Mouse (Mus musculus): ENCODE measurements around the gene Hs3st3a1. TPM values are rescaled to one million over a fixed set of nuclear protein-coding genes. Genes with fewer than 3 reads are reported as not detected.

Hs3st3a1 gene
- polyA plus RNA-seq, 1 experiment from 2014 or later, result 3.0 TPM

GRCm38 (mm10) chr11:64435546-64436411 is 647 bp downstream of the Hs3st3a1 start:
- ATAC-seq (replicated peaks; ENCODE audit: insufficient number of reproducible peaks, low FRiP score, low TSS enrichment, low read depth) (peak; percentile 71), DNase-seq (ENCODE audit: low spot score) (peak; percentile 64)
- Histone ChIP-seq H3K9ac (replicated peaks; ENCODE audit: low read length) (peak overlapping the region; percentile 87), H3K4me1 (ENCODE audit: control insufficient read depth, insufficient read depth, low read length) (0 out of 2 replicates have a peak, but pooled peaks cover 2% of the 10 kb centered on the region), H3K4me3 (ENCODE audit: low read depth, low read length) (peak overlapping the region; percentile 64), H3K27me3 (ENCODE audit: control insufficient read depth, insufficient read depth, low read length) (no peaks in the 10 kb centered on the region), H3K36me3 (replicated peaks; ENCODE audit: control insufficient read depth, insufficient read depth, low read depth, low read length) (no peaks in the 10 kb centered on the region), H3K4me2 (ENCODE audit: low read depth, low read length) (peak overlapping the region; percentile 93), H3K27ac (replicated peaks; ENCODE audit: low read depth, low read length) (peak overlapping the region; percentile 78), H3K9me3 (replicated peaks; ENCODE audit: control insufficient read depth, low read length) (no peaks in the 10 kb centered on the region)
- WGBS, result under 1% methylated on average over 68 of the region's 81 CpGs

- H3K27me3 ChIP-seq (ENCODE audit: control insufficient read depth, insufficient read depth, low read length), result no peaks in the 10 kb centered on the region
- H3K27ac ChIP-seq (replicated peaks; ENCODE audit: low read depth, low read length), result peak within 1 kb of the TSS; percentile 78
- no peaks in the 10 kb centered on the region for H3K9me3 ChIP-seq (replicated peaks; ENCODE audit: control insufficient read depth, low read length)
- DNase-seq (ENCODE audit: low spot score), result peak; percentile 33
- ATAC-seq (replicated peaks; ENCODE audit: insufficient number of reproducible peaks, low FRiP score, low TSS enrichment, low read depth), result no peak
- 0% methylated on average over 24 of the region's 24 CpGs for WGBS
- peak within 1 kb of the TSS; percentile 93 for H3K4me2 ChIP-seq (ENCODE audit: low read depth, low read length)
- peak within 1 kb of the TSS; percentile 87 for H3K9ac ChIP-seq (replicated peaks; ENCODE audit: low read length)
- 0 out of 2 replicates have a peak, but pooled peaks cover 2% of the 10 kb centered on the region for H3K4me1 ChIP-seq (ENCODE audit: control insufficient read depth, insufficient read depth, low read length)
- no peaks in the 10 kb centered on the region for H3K36me3 ChIP-seq (replicated peaks; ENCODE audit: control insufficient read depth, insufficient read depth, low read depth, low read length)
- peak within 1 kb of the TSS; percentile 64 for H3K4me3 ChIP-seq (ENCODE audit: low read depth, low read length)
Observed at GRCm38 (mm10) chr11:64436412-64436727, 1.2 kb downstream of the Hs3st3a1 start, which contains the start of gene F930015N05Rik. Gene F930015N05Rik, minus strand, starts transcription at chr11:64436653.

GRCm38 (mm10) chr11:64436791-64437298 is 1.7 kb downstream of the Hs3st3a1 start:
- Histone ChIP-seq H3K4me1 (ENCODE audit: control insufficient read depth, insufficient read depth, low read length) (0 out of 2 replicates have a peak, but pooled peaks cover 2% of the 10 kb centered on the region), H3K4me3 (ENCODE audit: low read depth, low read length) (peak overlapping the region; percentile 64), H3K27me3 (ENCODE audit: control insufficient read depth, insufficient read depth, low read length) (no peaks in the 10 kb centered on the region), H3K9me3 (replicated peaks; ENCODE audit: control insufficient read depth, low read length) (no peaks in the 10 kb centered on the region), H3K27ac (replicated peaks; ENCODE audit: low read depth, low read length) (no peak overlapping the region), H3K36me3 (replicated peaks; ENCODE audit: control insufficient read depth, insufficient read depth, low read depth, low read length) (no peaks in the 10 kb centered on the region), H3K4me2 (ENCODE audit: low read depth, low read length) (peak overlapping the region; percentile 93), H3K9ac (replicated peaks; ENCODE audit: low read length) (peak overlapping the region; percentile 87)
- ATAC-seq (replicated peaks; ENCODE audit: insufficient number of reproducible peaks, low FRiP score, low TSS enrichment, low read depth) (no peak), DNase-seq (ENCODE audit: low spot score) (no peak)
- 15% methylated on average over 5 of the region's 5 CpGs for WGBS

GRCm38 (mm10) chr11:64437721-64438120 is 2.6 kb downstream of the Hs3st3a1 start:
- H3K4me3 ChIP-seq (ENCODE audit: low read depth, low read length), result 0 out of 2 replicates have a peak overlapping the region, but pooled peaks have one; percentile 2
- H3K27me3 ChIP-seq (ENCODE audit: control insufficient read depth, insufficient read depth, low read length), result no peaks in the 10 kb centered on the region
- no peak for ATAC-seq (replicated peaks; ENCODE audit: insufficient number of reproducible peaks, low FRiP score, low TSS enrichment, low read depth)
- H3K4me1 ChIP-seq (ENCODE audit: control insufficient read depth, insufficient read depth, low read length), result 0 out of 2 replicates have a peak, but pooled peaks cover 2% of the 10 kb centered on the region
- 33% methylated on average over 3 of the region's 3 CpGs for WGBS
- H3K9ac ChIP-seq (replicated peaks; ENCODE audit: low read length), result 0 out of 2 replicates have a peak overlapping the region, but pooled peaks have one; percentile 2
- peak overlapping the region; percentile 17; the same call in 1 of the 2 replicates for H3K4me2 ChIP-seq (ENCODE audit: low read depth, low read length)
- DNase-seq (ENCODE audit: low spot score), result peak; percentile 16
- H3K27ac ChIP-seq (replicated peaks; ENCODE audit: low read depth, low read length), result no peak overlapping the region
- no peaks in the 10 kb centered on the region for H3K36me3 ChIP-seq (replicated peaks; ENCODE audit: control insufficient read depth, insufficient read depth, low read depth, low read length)
- no peaks in the 10 kb centered on the region for H3K9me3 ChIP-seq (replicated peaks; ENCODE audit: control insufficient read depth, low read length)

GRCm38 (mm10) chr11:64438909-64439308 is 3.8 kb downstream of the Hs3st3a1 start:
- DNase-seq (ENCODE audit: low spot score), result peak; percentile 29

GRCm38 (mm10) chr11:64442119-64442518 is 7.0 kb downstream of the Hs3st3a1 start:
- H3K9me3 ChIP-seq (replicated peaks; ENCODE audit: control insufficient read depth, low read length), result no peaks in the 10 kb centered on the region

More at GRCm38 (mm10) chr11:64438909-64439308, 3.8 kb downstream of the Hs3st3a1 start:
- ATAC-seq (replicated peaks; ENCODE audit: insufficient number of reproducible peaks, low FRiP score, low TSS enrichment, low read depth), result no peak
- 30% methylated on average over 3 of the region's 3 CpGs for WGBS
- no peaks in the 10 kb centered on the region for H3K9me3 ChIP-seq (replicated peaks; ENCODE audit: control insufficient read depth, low read length)
- no peak overlapping the region for H3K4me3 ChIP-seq (ENCODE audit: low read depth, low read length)
- no peak overlapping the region for H3K27ac ChIP-seq (replicated peaks; ENCODE audit: low read depth, low read length)
- no peaks in the 10 kb centered on the region for H3K27me3 ChIP-seq (ENCODE audit: control insufficient read depth, insufficient read depth, low read length)
- no peak overlapping the region for H3K9ac ChIP-seq (replicated peaks; ENCODE audit: low read length)
- H3K4me2 ChIP-seq (ENCODE audit: low read depth, low read length), result no peak overlapping the region
- no peaks in the 10 kb centered on the region for H3K36me3 ChIP-seq (replicated peaks; ENCODE audit: control insufficient read depth, insufficient read depth, low read depth, low read length)
- 0 out of 2 replicates have a peak, but pooled peaks cover 2% of the 10 kb centered on the region for H3K4me1 ChIP-seq (ENCODE audit: control insufficient read depth, insufficient read depth, low read length)

GRCm38 (mm10) chr11:64442701-64443100 is 7.6 kb downstream of the Hs3st3a1 start:
- Histone ChIP-seq H3K4me3 (ENCODE audit: low read depth, low read length) (no peak overlapping the region), H3K27me3 (ENCODE audit: control insufficient read depth, insufficient read depth, low read length) (no peaks in the 10 kb centered on the region), H3K36me3 (replicated peaks; ENCODE audit: control insufficient read depth, insufficient read depth, low read depth, low read length) (no peaks in the 10 kb centered on the region), H3K27ac (replicated peaks; ENCODE audit: low read depth, low read length) (no peak overlapping the region), H3K9ac (replicated peaks; ENCODE audit: low read length) (no peak overlapping the region), H3K9me3 (replicated peaks; ENCODE audit: control insufficient read depth, low read length) (no peaks in the 10 kb centered on the region), H3K4me2 (ENCODE audit: low read depth, low read length) (no peak overlapping the region), H3K4me1 (ENCODE audit: control insufficient read depth, insufficient read depth, low read length) (no peaks in the 10 kb centered on the region)
- WGBS, result 25% methylated on average over 3 of the region's 3 CpGs
- peak; percentile 69 for DNase-seq (ENCODE audit: low spot score)
- no peak for ATAC-seq (replicated peaks; ENCODE audit: insufficient number of reproducible peaks, low FRiP score, low TSS enrichment, low read depth)

More at GRCm38 (mm10) chr11:64442119-64442518, 7.0 kb downstream of the Hs3st3a1 start:
- H3K4me3 ChIP-seq (ENCODE audit: low read depth, low read length), result no peak overlapping the region
- no peaks in the 10 kb centered on the region for H3K27me3 ChIP-seq (ENCODE audit: control insufficient read depth, insufficient read depth, low read length)
- no peaks in the 10 kb centered on the region for H3K4me1 ChIP-seq (ENCODE audit: control insufficient read depth, insufficient read depth, low read length)
- ATAC-seq (replicated peaks; ENCODE audit: insufficient number of reproducible peaks, low FRiP score, low TSS enrichment, low read depth) (no peak), DNase-seq (ENCODE audit: low spot score) (peak; percentile 88)
- H3K36me3 ChIP-seq (replicated peaks; ENCODE audit: control insufficient read depth, insufficient read depth, low read depth, low read length), result no peaks in the 10 kb centered on the region
- H3K9ac ChIP-seq (replicated peaks; ENCODE audit: low read length), result no peak overlapping the region
- no peak overlapping the region for H3K27ac ChIP-seq (replicated peaks; ENCODE audit: low read depth, low read length)
- no peak overlapping the region for H3K4me2 ChIP-seq (ENCODE audit: low read depth, low read length)
- 39% methylated on average over 8 of the region's 8 CpGs for WGBS

GRCm38 (mm10) chr11:64445227-64445626 is 10.1 kb downstream of the Hs3st3a1 start:
- no peak overlapping the region for H3K4me3 ChIP-seq (ENCODE audit: low read depth, low read length)
- no peaks in the 10 kb centered on the region for H3K4me1 ChIP-seq (ENCODE audit: control insufficient read depth, insufficient read depth, low read length)
- no peaks in the 10 kb centered on the region for H3K36me3 ChIP-seq (replicated peaks; ENCODE audit: control insufficient read depth, insufficient read depth, low read depth, low read length)
- no peaks in the 10 kb centered on the region for H3K27me3 ChIP-seq (ENCODE audit: control insufficient read depth, insufficient read depth, low read length)
- no peak overlapping the region for H3K27ac ChIP-seq (replicated peaks; ENCODE audit: low read depth, low read length)
- no peak overlapping the region for H3K9ac ChIP-seq (replicated peaks; ENCODE audit: low read length)
- ATAC-seq (replicated peaks; ENCODE audit: insufficient number of reproducible peaks, low FRiP score, low TSS enrichment, low read depth) (no peak), DNase-seq (ENCODE audit: low spot score) (no peak)
- H3K9me3 ChIP-seq (replicated peaks; ENCODE audit: control insufficient read depth, low read length), result no peaks in the 10 kb centered on the region
- 92% methylated on average over 1 of the region's 1 CpGs for WGBS
- H3K4me2 ChIP-seq (ENCODE audit: low read depth, low read length), result no peak overlapping the region
